ENCODE assay signal across 8 mouse cellular contexts in the genomic region with DNA sequence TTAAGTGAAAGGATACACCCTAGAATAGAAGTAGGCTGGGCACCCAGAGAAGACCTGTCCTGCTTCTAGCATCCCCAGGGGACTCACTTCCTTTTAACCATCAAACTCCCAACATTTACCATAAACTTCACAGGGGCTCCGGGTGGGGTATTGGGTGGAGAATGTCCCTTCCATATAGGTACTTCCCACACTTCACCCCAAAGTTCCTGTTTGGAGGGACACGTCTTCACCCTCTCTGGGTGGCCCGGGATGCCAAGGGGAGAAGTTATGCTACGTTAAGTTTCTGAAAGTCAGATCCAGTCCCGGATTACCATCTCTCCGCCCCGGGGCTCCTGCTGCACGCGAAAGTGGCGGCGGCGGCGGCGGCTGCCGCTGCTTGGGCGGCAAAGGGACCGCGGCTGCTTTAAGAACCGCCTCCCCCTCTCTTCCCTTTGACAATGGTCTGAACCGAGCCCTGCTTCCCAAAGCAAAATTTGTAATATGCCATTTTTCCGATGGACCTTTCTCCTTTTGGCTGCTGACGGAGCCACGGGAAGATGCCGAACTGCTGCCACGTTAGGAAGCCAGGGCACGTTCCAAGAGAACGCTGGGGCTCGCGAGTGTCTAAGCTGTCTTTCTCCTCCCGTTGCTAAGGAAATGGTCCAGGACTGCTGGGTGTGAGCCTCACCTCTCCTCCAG. TPM values are rescaled to one million over a fixed set of nuclear protein-coding genes. Genes with fewer than 3 reads are reported as not detected.
A peak's percentile ranks its signal among the peaks of the same experiment; 100 is the strongest.
DNase-seq lines count a peak whose midpoint lies in the region; ATAC-seq and TF ChIP-seq lines count a peak whose summit lies in the region.

A gene (plus strand): TSS at position 485 of the 678 bp plus-strand sequence.

- H3K4me1 ChIP-seq in lung, embryonic 14.5 days (ENCODE audit: insufficient read depth) = no peaks in the 10 kb centered on the region
- peaks cover 11% of the 10 kb centered on the region; the same call in 1 of the 2 replicates for H3K4me1 ChIP-seq in embryonic facial prominence, embryonic 15.5 days
- H3K4me1 ChIP-seq in liver, embryonic 12.5 days = no peaks in the 10 kb centered on the region
- peaks cover 6% of the 10 kb centered on the region for H3K4me1 ChIP-seq in olfactory bulb, adult 2 months (ENCODE audit: control insufficient read depth, insufficient read depth, low read length)

- peak; percentile 46; the same call in 1 of the 2 replicates for TF ChIP-seq POLR2A in olfactory bulb, adult 2 months (IDR thresholded peaks at IDR 0.05; ENCODE audit: insufficient read depth, low read depth, low read length)

- no peaks in the 10 kb centered on the region for H3K36me3 ChIP-seq in lung, embryonic 14.5 days (ENCODE audit: insufficient read depth)
- H3K36me3 ChIP-seq in embryonic facial prominence, embryonic 15.5 days = no peaks in the 10 kb centered on the region
- H3K36me3 ChIP-seq in liver, embryonic 12.5 days = no peaks in the 10 kb centered on the region

- H3K9ac ChIP-seq in lung, embryonic 14.5 days = peak within 1 kb of the TSS; percentile 17; the same call in 1 of the 2 replicates
- peak within 1 kb of the TSS; percentile 26 for H3K9ac ChIP-seq in embryonic facial prominence, embryonic 15.5 days
- no peak within 1 kb of the TSS for H3K9ac ChIP-seq in liver, embryonic 12.5 days

- H3K27me3 ChIP-seq in lung, embryonic 14.5 days (ENCODE audit: insufficient read depth, low read length) = peaks cover 9% of the 10 kb centered on the region; the same call in 1 of the 2 replicates
- H3K27me3 ChIP-seq in embryonic facial prominence, embryonic 15.5 days = peaks cover 17% of the 10 kb centered on the region
- peaks cover 26% of the 10 kb centered on the region for H3K27me3 ChIP-seq in liver, embryonic 12.5 days (replicated peaks)

- no peak within 1 kb of the TSS for H3K27ac ChIP-seq in lung, embryonic 14.5 days (ENCODE audit: low read depth)
- H3K27ac ChIP-seq in embryonic facial prominence, embryonic 15.5 days (replicated peaks) = no peak within 1 kb of the TSS
- H3K27ac ChIP-seq in liver, embryonic 12.5 days = no peak within 1 kb of the TSS
- peak within 1 kb of the TSS; percentile 91 for H3K27ac ChIP-seq in olfactory bulb, adult 2 months (ENCODE audit: insufficient read depth, low read depth, low read length)

- under 1% methylated on average over 30 of the region's 30 CpGs for WGBS in lung, embryonic 14.5 days
- under 1% methylated on average over 30 of the region's 30 CpGs for WGBS in embryonic facial prominence, embryonic 15.5 days
- WGBS in liver, embryonic 12.5 days (ENCODE audit: insufficient replicate concordance) = 1% methylated on average over 30 of the region's 30 CpGs
- WGBS in olfactory bulb, adult 2 months = under 1% methylated on average over 30 of the region's 30 CpGs

- peak; percentile 75 for DNase-seq in lung, embryonic 14.5 days
- no peak for DNase-seq in lung, adult 18-20 months
- DNase-seq in heart, postnatal 10 days = peak; percentile 25 to 30
- peak; percentile 36 to 47 for DNase-seq in kidney, postnatal 4 days
- DNase-seq in T-cell, adult 2 months (ENCODE audit: low spot score) = no peak

- peak within 1 kb of the TSS; percentile 46 for H3K4me3 ChIP-seq in lung, embryonic 14.5 days (ENCODE audit: low read depth, low read length)
- H3K4me3 ChIP-seq in embryonic facial prominence, embryonic 15.5 days (replicated peaks) = peak within 1 kb of the TSS; percentile 52
- peak within 1 kb of the TSS; percentile 10 for H3K4me3 ChIP-seq in liver, embryonic 12.5 days
- H3K4me3 ChIP-seq in olfactory bulb, adult 2 months (ENCODE audit: insufficient read depth, low read depth, low read length) = peak within 1 kb of the TSS; percentile 78

- ATAC-seq in lung, embryonic 14.5 days (ENCODE audit: insufficient read depth) = peak; percentile 86
- ATAC-seq in embryonic facial prominence, embryonic 15.5 days (ENCODE audit: insufficient number of reproducible peaks, low FRiP score, low TSS enrichment, low read depth) = no peak; the same call in 1 of the 2 replicates
- no peak for ATAC-seq in liver, embryonic 12.5 days

- TF ChIP-seq CTCF in lung, embryonic 14.5 days (IDR thresholded peaks at IDR 0.05; ENCODE audit: low read depth) = no peak
- TF ChIP-seq CTCF in olfactory bulb, adult 2 months (IDR thresholded peaks at IDR 0.05; ENCODE audit: insufficient read depth, low read depth, low read length) = no peak

- no peaks in the 10 kb centered on the region for H3K9me3 ChIP-seq in lung, embryonic 14.5 days (ENCODE audit: low read depth, low read length)
- no peaks in the 10 kb centered on the region for H3K9me3 ChIP-seq in embryonic facial prominence, embryonic 15.5 days (replicated peaks)
- H3K9me3 ChIP-seq in liver, embryonic 12.5 days (replicated peaks) = no peaks in the 10 kb centered on the region

- peak within 1 kb of the TSS; percentile 83 for H3K4me2 ChIP-seq in lung, embryonic 14.5 days
- H3K4me2 ChIP-seq in embryonic facial prominence, embryonic 15.5 days (replicated peaks) = peak within 1 kb of the TSS; percentile 77
- peak within 1 kb of the TSS; percentile 58 for H3K4me2 ChIP-seq in liver, embryonic 12.5 days

- intact Hi-C loops in heart, postnatal 10 days (cut with DNase I) = no loop called here

RNA-seq across cellular contexts. Expression of the gene that starts here (rescaled TPM):
- 0.49 and 0.58 TPM in 2 replicates for polyA plus RNA-seq in lung, embryonic 14.5 days (2014; fragmentation: Nextera tagmentation; extraction: Ambion mirVana)
- polyA plus RNA-seq in embryonic facial prominence, embryonic 15.5 days (2015; fragmentation: Nextera tagmentation; extraction: Ambion mirVana) = 1.4 TPM in 2 replicates
- total RNA-seq in heart, postnatal 10 days (2021) = under 1 TPM; 0.79 to 0.87 TPM
- polyA plus RNA-seq in liver, embryonic 12.5 days (2016; fragmentation: Nextera tagmentation; extraction: Ambion mirVana) = 0.02 TPM in 2 replicates
- polyA plus RNA-seq in olfactory bulb, adult 2 months (2012; ENCODE audit: insufficient read depth, insufficient read length, low replicate concordance, missing spikeins) = 102 TPM in 1 of 2 replicates, not detected in the other

Comparison
In these comparisons a context has a peak if more than half of its experiments do, and no peak if none do; other contexts are left out.
1. RNA of the gene that starts here (polyA plus RNA-seq): 102 TPM in olfactory bulb, adult 2 months; 1.4 TPM in embryonic facial prominence, embryonic 15.5 days, 0.49 to 0.58 TPM in lung, embryonic 14.5 days and 0.02 TPM in liver, embryonic 12.5 days; every median in the first group is over 10 times any median in the second.
2. Peak in DNase-seq, ATAC-seq, H3K4me3 ChIP-seq, H3K9ac ChIP-seq and H3K4me2 ChIP-seq in lung, embryonic 14.5 days; RNA of the gene not detected or under 1 TPM.
3. Peak in DNase-seq in heart, postnatal 10 days; RNA of the gene not detected or under 1 TPM.
4. DNase-seq: peak in kidney, postnatal 4 days (2 of 2); none in lung, adult 18-20 months (0 of 2) and T-cell, adult 2 months (single experiment).
5. H3K4me3 ChIP-seq: peak in every context shown above with its lines; median percentile 78 in olfactory bulb, adult 2 months; 52 in embryonic facial prominence, embryonic 15.5 days; 46 in lung, embryonic 14.5 days; 10 in liver, embryonic 12.5 days.
6. Peak in every context shown above with its lines, with median percentiles within 50 percentile points of each other: H3K4me2 ChIP-seq.